14 mouse cellular contexts compared by ENCODE assay signal in the genomic region with DNA sequence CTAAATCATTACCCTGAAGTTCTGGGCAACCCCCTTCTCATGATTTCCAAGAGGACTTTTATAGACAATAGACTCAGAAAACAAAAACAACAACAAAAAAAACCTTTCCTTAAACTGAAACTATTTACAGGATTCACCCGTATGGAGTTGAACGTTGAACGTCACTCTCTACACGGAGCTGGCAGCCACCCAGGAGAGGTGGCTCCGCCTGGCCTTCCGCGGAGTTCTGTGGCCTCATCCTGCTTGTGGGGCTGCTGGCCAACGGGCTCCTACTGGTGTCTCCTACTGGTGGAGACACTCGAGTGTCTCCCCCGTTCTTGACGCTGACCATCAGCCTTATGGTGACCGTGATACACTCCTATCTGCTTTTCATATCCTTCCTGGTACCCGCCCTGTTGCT. TPM values are rescaled to one million over a fixed set of nuclear protein-coding genes. Genes with fewer than 3 reads are reported as not detected.
"Had no signal": no experiment of that assay in that cellular context is flagged by ENCODE, and none has a peak within 500 bp of the region (broad histone marks: within the 10 kb centered on the region; RNA-seq: fewer than 3 reads in every experiment).

No protein-coding gene starts in this region.

- H3K27me3 ChIP-seq: midbrain, embryonic 13.5 days; neural tube, embryonic 15.5 days had no signal

- H3K4me3 ChIP-seq: layer of hippocampus, adult 2 months; limb, embryonic 10.5 days; midbrain, embryonic 13.5 days; neural tube, embryonic 15.5 days had no signal

- H3K9me3 ChIP-seq: limb, embryonic 10.5 days; midbrain, embryonic 13.5 days; neural tube, embryonic 15.5 days had no signal

- H3K9ac ChIP-seq: liver, embryonic 14.5 days; midbrain, embryonic 13.5 days; neural tube, embryonic 15.5 days had no signal

- H3K36me3 ChIP-seq: limb, embryonic 10.5 days; midbrain, embryonic 13.5 days; neural tube, embryonic 15.5 days had no signal

- H3K27ac ChIP-seq: kidney, postnatal 0 days; layer of hippocampus, adult 2 months; limb, embryonic 10.5 days; liver, embryonic 14.5 days; midbrain, embryonic 13.5 days; neural tube, embryonic 15.5 days had no signal

- ATAC-seq: inflammation-experienced regulatory T-cells, adult 6 months; intestine, postnatal 0 days; lung, postnatal 0 days; midbrain, embryonic 13.5 days had no signal

- DNase-seq: lung, adult 2 months; lung, postnatal 4 days had no signal

- H3K4me1 ChIP-seq: limb, embryonic 10.5 days had no signal

RNA-seq across cellular contexts. Expression of gene Rab44, which starts 40.3 kb away (rescaled TPM):
- total RNA-seq: left cerebral cortex, adult 18-20 months; left cerebral cortex, postnatal 14 days; midbrain, postnatal 0 days had no signal
- polyA plus RNA-seq: inflammation-experienced regulatory T-cells, adult 6 months; midbrain, embryonic 13.5 days; midbrain, postnatal 0 days had no signal
